Mouse (Mus musculus): ENCODE measurements around the gene Gm17651. TPM values are rescaled to one million over a fixed set of nuclear protein-coding genes. Genes with fewer than 3 reads are reported as not detected.

Gm17651 gene
- not detected in 2 replicates for polyA plus RNA-seq (2012; rRNA removed)

GRCm38 (mm10) chr3:97674644-97675110, at the start of gene Gm17651:
Gene Gm17651, minus strand, starts transcription at chr3:97674694.

DNA sequence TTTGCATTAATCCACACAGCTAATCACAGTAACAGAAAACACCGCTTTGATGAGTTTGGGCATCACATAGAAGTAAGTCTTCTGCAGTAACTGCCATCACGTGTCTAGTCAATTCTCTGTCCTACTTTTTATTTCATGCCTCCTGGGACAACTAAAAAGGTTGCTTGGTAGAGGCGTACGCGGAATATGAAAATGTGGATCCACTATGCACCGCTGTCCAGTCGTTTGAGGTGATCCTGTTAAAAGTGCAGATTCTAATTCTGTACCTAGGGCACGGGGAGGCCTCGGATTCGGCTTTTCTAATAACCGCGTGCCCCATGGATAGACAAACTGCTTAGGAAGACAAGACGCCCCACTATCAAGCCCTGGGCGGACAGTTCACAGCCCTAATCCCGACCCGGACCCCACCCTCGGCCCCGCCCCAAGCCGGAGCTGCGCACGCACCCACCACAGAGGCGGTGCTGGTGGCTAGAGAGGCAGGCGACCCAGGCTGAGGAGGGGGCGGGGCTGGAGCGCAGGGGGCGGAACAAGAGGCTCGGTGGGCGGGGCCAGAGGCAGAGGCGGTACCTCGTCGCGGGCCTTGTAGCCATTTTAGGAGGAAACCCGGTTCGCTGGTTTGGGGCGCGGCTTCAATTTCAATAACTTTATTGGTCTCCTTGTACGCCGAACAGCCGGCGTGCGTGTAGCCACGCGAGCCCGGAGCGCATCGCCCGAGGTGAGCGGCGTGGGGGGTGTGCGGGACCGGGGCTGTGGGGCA, 16.7 kb downstream of the Gm17651 start, which contains the start of gene Prkab2:
Prkab2 (plus strand) TSS at position 539 of the 757 bp plus-strand sequence.

DNA sequence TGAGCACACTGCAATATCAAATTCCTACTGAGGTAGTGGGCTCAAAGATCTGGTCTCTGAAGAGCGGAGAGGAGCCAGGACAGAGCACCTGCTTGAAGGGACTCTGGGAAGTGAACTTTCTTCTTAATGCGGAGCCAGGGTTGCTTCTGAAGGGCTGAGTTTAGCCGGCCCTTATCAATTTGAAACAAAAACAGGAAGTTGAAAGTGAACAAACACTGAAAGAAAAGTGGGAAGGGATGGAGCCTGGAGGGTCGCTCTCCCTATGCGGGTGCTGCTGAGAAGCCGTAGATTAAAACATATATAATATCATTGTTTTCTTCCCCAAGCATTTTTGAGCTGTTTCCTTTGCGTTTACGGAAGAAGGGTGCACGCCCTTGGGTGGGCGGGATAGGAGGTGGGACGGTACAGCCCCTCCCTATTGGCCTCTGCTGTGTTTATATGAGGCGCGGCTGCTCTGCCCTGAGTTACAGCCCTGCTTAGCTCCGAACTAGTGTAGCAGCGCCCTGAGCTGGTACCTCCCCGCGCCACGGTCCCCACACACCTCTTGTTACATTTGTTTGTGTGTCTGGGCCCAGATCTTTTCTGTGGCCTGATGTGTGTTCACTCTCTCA, 46.0 kb downstream of the Gm17651 start, which contains the start of gene Fmo5:
Fmo5 (plus strand) TSS at position 414 of the 611 bp plus-strand sequence.

Other genes with a start within 250 kb of the Gm17651 start
- gene Chd1l, start 64.5 kb downstream of the Gm17651 start, polyA plus RNA-seq (2012; rRNA removed), result 7.2 and 8.0 TPM in 2 replicates
- gene Fmo5, start 45.9 kb downstream of the Gm17651 start, polyA plus RNA-seq (2012; rRNA removed), result 6.2 and 6.8 TPM in 2 replicates
- 2.3 and 2.5 TPM in 2 replicates for gene Prkab2, start 16.5 kb downstream of the Gm17651 start, polyA plus RNA-seq (2012; rRNA removed)
- gene Pde4dip, start 214.0 kb upstream of the Gm17651 start, polyA plus RNA-seq (2012; rRNA removed), result 3.9 and 4.1 TPM in 2 replicates
- 23.8 and 28.3 TPM in 2 replicates for gene Sec22b, start 226.5 kb upstream of the Gm17651 start, polyA plus RNA-seq (2012; rRNA removed)

All from liver, embryonic 14 days (tissue).